In the genomic region with DNA sequence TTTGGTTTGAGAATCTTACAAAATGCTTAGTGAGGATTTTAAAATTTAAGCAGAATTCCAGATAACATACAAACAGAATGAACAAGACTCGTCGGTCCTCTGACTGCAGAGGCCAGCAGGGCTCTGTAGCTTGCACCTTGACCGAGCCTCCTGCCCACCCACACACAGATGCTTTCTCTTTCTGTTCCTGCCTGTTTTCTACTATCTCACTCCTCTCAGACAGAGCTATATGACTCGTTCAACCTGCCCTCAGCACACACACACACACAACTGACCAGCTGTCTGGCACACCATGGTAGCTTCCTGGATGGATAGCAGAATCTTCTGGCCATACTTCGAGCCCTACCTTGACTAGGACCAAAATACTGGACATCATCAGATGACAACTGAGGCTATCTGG, we compare ENCODE assay signal across 15 mouse cellular contexts. TPM values are rescaled to one million over a fixed set of nuclear protein-coding genes. Genes with fewer than 3 reads are reported as not detected.
DNase-seq lines count a peak whose midpoint lies in the region; ATAC-seq and TF ChIP-seq lines count a peak whose summit lies in the region.
"Had no signal": no experiment of that assay in that cellular context is flagged by ENCODE, and none has a peak within 500 bp of the region (broad histone marks: within the 10 kb centered on the region; RNA-seq: fewer than 3 reads in every experiment).

No protein-coding gene starts in this region.

- TF ChIP-seq EP300 in CH12.LX (IDR thresholded peaks at IDR 0.05; ENCODE audit: low read length): no peak

- 0 out of 2 replicates have a peak overlapping the region, but pooled peaks have one; percentile 29 for H3K9ac ChIP-seq in heart, embryonic 13.5 days
- H3K9ac ChIP-seq in CH12.LX (ENCODE audit: insufficient read depth, low read depth): no peak overlapping the region
- H3K9ac ChIP-seq in liver, embryonic 16.5 days (ENCODE audit: low read depth, low read length): no peak overlapping the region; the same call in 1 of the 2 replicates
- no peak overlapping the region for H3K9ac ChIP-seq in forebrain, embryonic 14.5 days (ENCODE audit: low read length)
- H3K9ac ChIP-seq in forebrain, embryonic 15.5 days (replicated peaks): no peak overlapping the region
- H3K9ac ChIP-seq: embryonic facial prominence, embryonic 12.5 days; hindbrain, embryonic 15.5 days; lung, embryonic 14.5 days had no signal

- WGBS in heart, embryonic 13.5 days: 51% methylated on average over 5 of the region's 5 CpGs
- WGBS in liver, embryonic 16.5 days (ENCODE audit: insufficient replicate concordance): 62% methylated on average over 5 of the region's 5 CpGs
- WGBS in forebrain, embryonic 14.5 days: 86% methylated on average over 5 of the region's 5 CpGs
- WGBS in forebrain, embryonic 15.5 days: 87% methylated on average over 5 of the region's 5 CpGs

- H3K4me2 ChIP-seq in heart, embryonic 13.5 days: no peak overlapping the region
- H3K4me2 ChIP-seq in CH12.LX (ENCODE audit: insufficient read depth, low read depth, poor library complexity, severe bottlenecking): peak overlapping the region; percentile 27; the same call in 1 of the 2 replicates
- H3K4me2 ChIP-seq in liver, embryonic 16.5 days (ENCODE audit: low read depth, low read length): peak overlapping the region; percentile 12; the same call in 1 of the 2 replicates
- no peak overlapping the region for H3K4me2 ChIP-seq in forebrain, embryonic 14.5 days (ENCODE audit: low read length)
- no peak overlapping the region for H3K4me2 ChIP-seq in forebrain, embryonic 15.5 days (replicated peaks)
- H3K4me2 ChIP-seq: embryonic facial prominence, embryonic 12.5 days; hindbrain, embryonic 15.5 days; lung, embryonic 14.5 days had no signal

- H3K4me1 ChIP-seq in heart, embryonic 13.5 days: peaks cover 68% of the 10 kb centered on the region
- H3K4me1 ChIP-seq in CH12.LX (ENCODE audit: control insufficient read depth in 1 of 2, insufficient read depth in 2 of 2): peaks cover 46 to 77% of the 10 kb centered on the region in 2 experiments
- peaks cover 62% of the 10 kb centered on the region for H3K4me1 ChIP-seq in liver, embryonic 16.5 days (ENCODE audit: control insufficient read depth, low read depth, low read length)
- H3K4me1 ChIP-seq in forebrain, embryonic 14.5 days (ENCODE audit: control insufficient read depth, insufficient read depth, low read length): no peaks in the 10 kb centered on the region
- H3K4me1 ChIP-seq in forebrain, embryonic 15.5 days: peaks cover 8% of the 10 kb centered on the region; the same call in 1 of the 2 replicates

- peaks cover 38% of the 10 kb centered on the region for H3K36me3 ChIP-seq in heart, embryonic 13.5 days
- H3K36me3 ChIP-seq in CH12.LX (replicated peaks in 1 of 2; ENCODE audit: control insufficient read depth in 1 of 2, insufficient read depth in 1 of 2, low read length in 1 of 2): peaks cover 38 to 77% of the 10 kb centered on the region in 2 experiments
- peaks cover 16% of the 10 kb centered on the region for H3K36me3 ChIP-seq in liver, embryonic 16.5 days (ENCODE audit: control insufficient read depth, insufficient read depth)
- 0 out of 2 replicates have a peak, but pooled peaks cover 6% of the 10 kb centered on the region for H3K36me3 ChIP-seq in forebrain, embryonic 14.5 days (ENCODE audit: control insufficient read depth, insufficient read depth, low read length)
- H3K36me3 ChIP-seq in forebrain, embryonic 15.5 days: no peaks in the 10 kb centered on the region
- H3K36me3 ChIP-seq: hindbrain, embryonic 15.5 days had no signal

- peaks cover 95% of the 10 kb centered on the region for H3K79me2 ChIP-seq in CH12.LX (replicated peaks; ENCODE audit: control insufficient read depth, extremely low read depth, insufficient read depth, poor library complexity, severe bottlenecking)

- TF ChIP-seq RAD21 in CH12.LX (IDR thresholded peaks at IDR 0.05; ENCODE audit: low read depth, low read length): no peak

- ATAC-seq in heart, embryonic 13.5 days (ENCODE audit: extremely low read depth, insufficient number of reproducible peaks, low FRiP score, low TSS enrichment): no peak
- peak; percentile 40; the same call in 1 of the 2 replicates for ATAC-seq in liver, embryonic 16.5 days (ENCODE audit: low read depth)
- no peak for ATAC-seq in forebrain, embryonic 14.5 days
- no peak for ATAC-seq in forebrain, embryonic 15.5 days (replicated peaks)

- no peaks in the 10 kb centered on the region for H3K27me3 ChIP-seq in heart, embryonic 13.5 days (replicated peaks)
- H3K27me3 ChIP-seq in CH12.LX (replicated peaks): no peaks in the 10 kb centered on the region
- H3K27me3 ChIP-seq in liver, embryonic 16.5 days (ENCODE audit: control insufficient read depth, insufficient read depth, low read depth, low read length): no peaks in the 10 kb centered on the region
- no peaks in the 10 kb centered on the region for H3K27me3 ChIP-seq in forebrain, embryonic 14.5 days (replicated peaks; ENCODE audit: control insufficient read depth, insufficient read depth, low read length)
- no peaks in the 10 kb centered on the region for H3K27me3 ChIP-seq in forebrain, embryonic 15.5 days
- H3K27me3 ChIP-seq: embryonic facial prominence, embryonic 12.5 days; hindbrain, embryonic 15.5 days had no signal

- dilution Hi-C loops in CH12.LX (cut with MboI; ENCODE audit: extremely low pct_ligation_motif_present, extremely low pct_unique_long_range_greater_than_20kb, low sequenced_read_pairs): no loop called here

- in situ Hi-C loops in CH12.LX (cut with MboI; ENCODE audit: low pct_ligation_motif_present, low pct_unique_long_range_greater_than_20kb, low sequenced_read_pairs): no loop called here

- 0 out of 2 replicates have a peak overlapping the region, but pooled peaks have one; percentile 21 for H3K27ac ChIP-seq in heart, embryonic 13.5 days (replicated peaks)
- peak overlapping the region; percentile 67 for H3K27ac ChIP-seq in CH12.LX (ENCODE audit: insufficient read depth, low read depth)
- peak overlapping the region; percentile 68 for H3K27ac ChIP-seq in liver, embryonic 16.5 days (ENCODE audit: low read length)
- H3K27ac ChIP-seq in forebrain, embryonic 14.5 days (ENCODE audit: low read depth, low read length): no peak overlapping the region
- H3K27ac ChIP-seq in forebrain, embryonic 15.5 days (replicated peaks): no peak overlapping the region
- H3K27ac ChIP-seq: embryonic facial prominence, embryonic 12.5 days; hindbrain, embryonic 15.5 days; macrophage had no signal

- no peak overlapping the region for H3K4me3 ChIP-seq in heart, embryonic 13.5 days
- no peak overlapping the region for H3K4me3 ChIP-seq in CH12.LX (replicated peaks in 1 of 3; ENCODE audit: low read depth in 2 of 3, low read length in 2 of 3, poor library complexity in 1 of 3)
- no peak overlapping the region for H3K4me3 ChIP-seq in liver, embryonic 16.5 days (ENCODE audit: low read depth, low read length)
- H3K4me3 ChIP-seq in forebrain, embryonic 14.5 days (ENCODE audit: low read depth, low read length): no peak overlapping the region
- no peak overlapping the region for H3K4me3 ChIP-seq in forebrain, embryonic 15.5 days
- H3K4me3 ChIP-seq: embryonic facial prominence, embryonic 12.5 days; hindbrain, embryonic 15.5 days had no signal

- TF ChIP-seq POLR2A in CH12.LX (IDR thresholded peaks at IDR 0.05; ENCODE audit: low read depth, low read length): no peak

- no peaks in the 10 kb centered on the region for H3K9me3 ChIP-seq in heart, embryonic 13.5 days
- H3K9me3 ChIP-seq in CH12.LX (replicated peaks; ENCODE audit: low read length): no peaks in the 10 kb centered on the region
- no peaks in the 10 kb centered on the region for H3K9me3 ChIP-seq in liver, embryonic 16.5 days (replicated peaks; ENCODE audit: control insufficient read depth, low read length)
- H3K9me3 ChIP-seq in forebrain, embryonic 14.5 days (replicated peaks; ENCODE audit: control insufficient read depth, low read length): no peaks in the 10 kb centered on the region
- no peaks in the 10 kb centered on the region for H3K9me3 ChIP-seq in forebrain, embryonic 15.5 days
- H3K9me3 ChIP-seq: embryonic facial prominence, embryonic 12.5 days; hindbrain, embryonic 15.5 days had no signal

- no peak for TF ChIP-seq CTCF in CH12.LX (conservative IDR thresholded peaks at IDR 0.05 in 1 of 2, IDR thresholded peaks at IDR 0.05 in 1 of 2; ENCODE audit: low read depth in 2 of 2, low read length in 2 of 2)

- no peak for DNase-seq in heart, adult 9 months (ENCODE audit: low spot score in 2 of 2)
- DNase-seq in 3T3-L1 (ENCODE audit: low read depth, low spot score): peak; percentile 70
- DNase-seq in CH12.LX (ENCODE audit: extremely low read depth): no peak
- no peak for DNase-seq in forebrain, embryonic 14.5 days (ENCODE audit: low spot score)
- DNase-seq: gastrocnemius, postnatal 36 days; left cerebral cortex, postnatal 4 days; lung, embryonic 14.5 days; midbrain, embryonic 14.5 days; thymus, postnatal 4 days had no signal

TF ChIP-seq in CH12.LX, 34 proteins besides CTCF, POLR2A, EP300 and RAD21 (continues in another document):
- no peak for TF ChIP-seq GABPA (IDR thresholded peaks at IDR 0.05; ENCODE audit: insufficient replicate concordance, low read depth, low read length)
- no peak for TF ChIP-seq MAX (IDR thresholded peaks at IDR 0.05; ENCODE audit: low read length)
- TF ChIP-seq SMC3 (IDR thresholded peaks at IDR 0.05; ENCODE audit: low read depth, low read length): no peak
- no peak for TF ChIP-seq CHD1 (IDR thresholded peaks at IDR 0.05; ENCODE audit: low read depth, low read length)
- TF ChIP-seq ELF1 (IDR thresholded peaks at IDR 0.05; ENCODE audit: low read depth, low read length): no peak
- no peak for TF ChIP-seq ZKSCAN1 (IDR thresholded peaks at IDR 0.05; ENCODE audit: borderline replicate concordance, low read depth, low read length)
- no peak for TF ChIP-seq ZMIZ1 (IDR thresholded peaks at IDR 0.05; ENCODE audit: low read depth, low read length)

RNA-seq across cellular contexts. Expression of a gene that starts 8.9 kb away (rescaled TPM):
- 216 and 229 TPM in 2 replicates for polyA plus RNA-seq in heart, embryonic 13.5 days (2015; fragmentation: Nextera tagmentation; extraction: Ambion mirVana)
- 126 TPM in 2 replicates for total RNA-seq in CH12.LX (2012; rRNA removed)
- 84.0 and 92.8 TPM in 2 replicates for total RNA-seq in CH12.LX (2014; rRNA removed)
- 157 and 184 TPM in 2 replicates for polyA plus RNA-seq in CH12.LX (2012; ENCODE audit: insufficient read length, low read depth)
- 168 and 175 TPM in 2 replicates for polyA plus RNA-seq in liver, embryonic 16.5 days (2015; fragmentation: Nextera tagmentation; extraction: Ambion mirVana)
- polyA plus RNA-seq in forebrain, embryonic 14.5 days (2014; fragmentation: Nextera tagmentation; extraction: Ambion mirVana): 238 and 265 TPM in 2 replicates
- 267 and 269 TPM in 2 replicates for polyA plus RNA-seq in forebrain, embryonic 15.5 days (2015; fragmentation: Nextera tagmentation; extraction: Ambion mirVana)

RNA-seq across cellular contexts. Expression of a gene that starts 38.3 kb away (rescaled TPM):
- 1.9 and 4.5 TPM in 2 replicates for polyA plus RNA-seq in heart, embryonic 13.5 days (2015; fragmentation: Nextera tagmentation; extraction: Ambion mirVana)
- 10.3 and 15.0 TPM in 2 replicates for total RNA-seq in CH12.LX (2012; rRNA removed)
- total RNA-seq in CH12.LX (2014; rRNA removed): not detected in 2 replicates
- 2.4 TPM in 1 of 2 replicates, not detected in the other for polyA plus RNA-seq in CH12.LX (2012; ENCODE audit: insufficient read length, low read depth)
- not detected in 2 replicates for polyA plus RNA-seq in liver, embryonic 16.5 days (2015; fragmentation: Nextera tagmentation; extraction: Ambion mirVana)
- polyA plus RNA-seq in forebrain, embryonic 14.5 days (2014; fragmentation: Nextera tagmentation; extraction: Ambion mirVana): 5.4 and 6.8 TPM in 2 replicates
- polyA plus RNA-seq in forebrain, embryonic 15.5 days (2015; fragmentation: Nextera tagmentation; extraction: Ambion mirVana): 8.6 and 12.3 TPM in 2 replicates
- polyA plus RNA-seq: macrophage had no signal

Comparison
In these comparisons a context has a peak if more than half of its experiments do, and no peak if none do; other contexts are left out.
1. H3K27ac ChIP-seq: peak in heart, embryonic 13.5 days (single experiment), CH12.LX (single experiment) and liver, embryonic 16.5 days (single experiment); none in forebrain, embryonic 14.5 days (single experiment) and forebrain, embryonic 15.5 days (single experiment).
2. H3K4me2 ChIP-seq: peak in CH12.LX (single experiment) and liver, embryonic 16.5 days (single experiment); none in heart, embryonic 13.5 days (single experiment), forebrain, embryonic 14.5 days (single experiment) and forebrain, embryonic 15.5 days (single experiment).